Mouse (Mus musculus) CD8-positive naive resting alpha-beta T cell, adult 57 days (primary cell): ENCODE data around the gene Olfr893. TPM values are rescaled to one million over a fixed set of nuclear protein-coding genes. Genes with fewer than 3 reads are reported as not detected.

ENCODE experiments used
- total RNA-seq: library from RNA; stranded (reverse); gene quantifications from one replicate; pipeline ENCODE4 v1.2.4, GENCODE M21; 2023

The Olfr893 gene
- total RNA-seq: not detected

GRCm38 (mm10) chr9:38208065-38208464 is at the start of gene Olfr893:
Gene Olfr893 (plus strand): TSS chr9:38208365.

GRCm38 (mm10) chr9:38180721-38181120 is 27.4 kb upstream of the Olfr893 start, which contains the start of gene Olfr891:
Gene Olfr891 (minus strand): TSS chr9:38180821.

GRCm38 (mm10) chr9:38217755-38218154 is 9.6 kb downstream of the Olfr893 start, which contains the start of gene Olfr894:
Gene Olfr894 (plus strand): TSS chr9:38218055.

GRCm38 (mm10) chr9:38252474-38252873 is 44.3 kb downstream of the Olfr893 start, which contains the start of gene Olfr143:
Gene Olfr143 (plus strand): TSS chr9:38252774.

Other genes with a start within 250 kb of the Olfr893 start
- gene Olfr881, start 216.5 kb upstream of the Olfr893 start, total RNA-seq: not detected
- gene Olfr883, start 182.6 kb upstream of the Olfr893 start, total RNA-seq: not detected
- not detected for gene Olfr884, start 161.8 kb upstream of the Olfr893 start, total RNA-seq
- not detected for gene Olfr885, start 147.0 kb upstream of the Olfr893 start, total RNA-seq
- not detected for gene Olfr887, start 124.3 kb upstream of the Olfr893 start, total RNA-seq
- gene Olfr888, start 100.2 kb upstream of the Olfr893 start, total RNA-seq: not detected
- gene Olfr889, start 93.2 kb upstream of the Olfr893 start, total RNA-seq: not detected
- gene Olfr890, start 65.8 kb upstream of the Olfr893 start, total RNA-seq: not detected
- not detected for gene Olfr891, start 27.5 kb upstream of the Olfr893 start, total RNA-seq
- gene Olfr894, start 9.7 kb downstream of the Olfr893 start, total RNA-seq: not detected
- gene Olfr143, start 44.4 kb downstream of the Olfr893 start, total RNA-seq: not detected
- gene Olfr895, start 59.5 kb downstream of the Olfr893 start, total RNA-seq: not detected
- gene Olfr896-ps1, start 82.7 kb downstream of the Olfr893 start, total RNA-seq: not detected
- not detected for gene Olfr25, start 120.7 kb downstream of the Olfr893 start, total RNA-seq
- gene Olfr898, start 140.0 kb downstream of the Olfr893 start, total RNA-seq: not detected
- gene Olfr250, start 158.5 kb downstream of the Olfr893 start, total RNA-seq: not detected
- gene Olfr251, start 168.7 kb downstream of the Olfr893 start, total RNA-seq: not detected
- gene Olfr147, start 193.3 kb downstream of the Olfr893 start, total RNA-seq: not detected
- not detected for gene Olfr901, start 221.1 kb downstream of the Olfr893 start, total RNA-seq
- gene Olfr902, start 239.3 kb downstream of the Olfr893 start, total RNA-seq: not detected